Mouse (Mus musculus): ENCODE data around the gene Ralgapa2. TPM values are rescaled to one million over a fixed set of nuclear protein-coding genes. Genes with fewer than 3 reads are reported as not detected.
A peak's percentile ranks its signal among the peaks of the same experiment; 100 is the strongest.

Ralgapa2 gene
- polyA plus RNA-seq, 1 experiment from 2014 or later = 4.9 TPM

GRCm38 (mm10) chr2:146427380-146427779 is 84.8 kb downstream of the Ralgapa2 start:
- no peaks in the 10 kb centered on the region for H3K4me1 ChIP-seq (replicated peaks; ENCODE audit: control insufficient read depth, insufficient read depth, low read length)
- no peak overlapping the region for H3K9ac ChIP-seq (ENCODE audit: low read depth, low read length)
- H3K4me3 ChIP-seq (ENCODE audit: low read depth, low read length) = no peak overlapping the region
- peaks cover 16% of the 10 kb centered on the region; the same call in 1 of the 2 replicates for H3K36me3 ChIP-seq (ENCODE audit: control insufficient read depth, insufficient read depth)
- no peaks in the 10 kb centered on the region for H3K27me3 ChIP-seq (replicated peaks; ENCODE audit: control insufficient read depth, insufficient read depth, low read length)
- no peak for TF ChIP-seq CTCF (IDR thresholded peaks at IDR 0.05; ENCODE audit: low read depth)
- 94% methylated on average over 3 of the region's 3 CpGs for WGBS
- ATAC-seq = no peak
- no peaks in the 10 kb centered on the region for H3K9me3 ChIP-seq (ENCODE audit: control insufficient read depth)
- no peak overlapping the region for H3K4me2 ChIP-seq (replicated peaks; ENCODE audit: low read depth)
- no peak overlapping the region for H3K27ac ChIP-seq (ENCODE audit: low read depth, low read length)

- H3K4me2 ChIP-seq (replicated peaks; ENCODE audit: low read depth) = no peak overlapping the region
- WGBS = 66% methylated on average over 7 of the region's 7 CpGs
- H3K4me3 ChIP-seq (ENCODE audit: low read depth, low read length) = no peak overlapping the region
- TF ChIP-seq CTCF (IDR thresholded peaks at IDR 0.05; ENCODE audit: low read depth) = no peak
- no peaks in the 10 kb centered on the region for H3K4me1 ChIP-seq (replicated peaks; ENCODE audit: control insufficient read depth, insufficient read depth, low read length)
- no peak overlapping the region for H3K9ac ChIP-seq (ENCODE audit: low read depth, low read length)
- no peaks in the 10 kb centered on the region for H3K9me3 ChIP-seq (ENCODE audit: control insufficient read depth)
- peaks cover 16% of the 10 kb centered on the region; the same call in 1 of the 2 replicates for H3K36me3 ChIP-seq (ENCODE audit: control insufficient read depth, insufficient read depth)
- H3K27me3 ChIP-seq (replicated peaks; ENCODE audit: control insufficient read depth, insufficient read depth, low read length) = no peaks in the 10 kb centered on the region
- H3K27ac ChIP-seq (ENCODE audit: low read depth, low read length) = no peak overlapping the region
- ATAC-seq = peak; percentile 67
Observed at GRCm38 (mm10) chr2:146426321-146426720, 85.8 kb downstream of the Ralgapa2 start.

GRCm38 (mm10) chr2:146425235-146425634 is 86.9 kb downstream of the Ralgapa2 start:
- TF ChIP-seq CTCF (IDR thresholded peaks at IDR 0.05; ENCODE audit: low read depth) = no peak
- no peaks in the 10 kb centered on the region for H3K4me1 ChIP-seq (replicated peaks; ENCODE audit: control insufficient read depth, insufficient read depth, low read length)
- H3K9ac ChIP-seq (ENCODE audit: low read depth, low read length) = no peak overlapping the region
- no peak overlapping the region for H3K27ac ChIP-seq (ENCODE audit: low read depth, low read length)
- 91% methylated on average over 2 of the region's 2 CpGs for WGBS
- no peak overlapping the region for H3K4me2 ChIP-seq (replicated peaks; ENCODE audit: low read depth)
- H3K4me3 ChIP-seq (ENCODE audit: low read depth, low read length) = no peak overlapping the region
- H3K36me3 ChIP-seq (ENCODE audit: control insufficient read depth, insufficient read depth) = peaks cover 19% of the 10 kb centered on the region; the same call in 1 of the 2 replicates
- no peaks in the 10 kb centered on the region for H3K27me3 ChIP-seq (replicated peaks; ENCODE audit: control insufficient read depth, insufficient read depth, low read length)
- no peak for ATAC-seq
- H3K9me3 ChIP-seq (ENCODE audit: control insufficient read depth) = no peaks in the 10 kb centered on the region

GRCm38 (mm10) chr2:146423710-146424301 is 88.3 kb downstream of the Ralgapa2 start:
- Histone ChIP-seq H3K4me2 (replicated peaks; ENCODE audit: low read depth) (no peak overlapping the region), H3K36me3 (ENCODE audit: control insufficient read depth, insufficient read depth) (peaks cover 10% of the 10 kb centered on the region; the same call in 1 of the 2 replicates), H3K4me3 (ENCODE audit: low read depth, low read length) (no peak overlapping the region), H3K4me1 (replicated peaks; ENCODE audit: control insufficient read depth, insufficient read depth, low read length) (no peaks in the 10 kb centered on the region), H3K9me3 (ENCODE audit: control insufficient read depth) (no peaks in the 10 kb centered on the region), H3K27me3 (replicated peaks; ENCODE audit: control insufficient read depth, insufficient read depth, low read length) (no peaks in the 10 kb centered on the region), H3K9ac (ENCODE audit: low read depth, low read length) (no peak overlapping the region), H3K27ac (ENCODE audit: low read depth, low read length) (no peak overlapping the region)
- 78% methylated on average over 4 of the region's 4 CpGs for WGBS
- ATAC-seq = no peak
- no peak for TF ChIP-seq CTCF (IDR thresholded peaks at IDR 0.05; ENCODE audit: low read depth)

GRCm38 (mm10) chr2:146423032-146423691 is 89.0 kb downstream of the Ralgapa2 start:
- Histone ChIP-seq H3K4me1 (replicated peaks; ENCODE audit: control insufficient read depth, insufficient read depth, low read length) (no peaks in the 10 kb centered on the region), H3K27ac (ENCODE audit: low read depth, low read length) (no peak overlapping the region), H3K4me3 (ENCODE audit: low read depth, low read length) (no peak overlapping the region), H3K36me3 (ENCODE audit: control insufficient read depth, insufficient read depth) (peaks cover 12% of the 10 kb centered on the region), H3K9ac (ENCODE audit: low read depth, low read length) (no peak overlapping the region), H3K9me3 (ENCODE audit: control insufficient read depth) (no peaks in the 10 kb centered on the region), H3K27me3 (replicated peaks; ENCODE audit: control insufficient read depth, insufficient read depth, low read length) (no peaks in the 10 kb centered on the region), H3K4me2 (replicated peaks; ENCODE audit: low read depth) (no peak overlapping the region)
- ATAC-seq = no peak
- no peak for TF ChIP-seq CTCF (IDR thresholded peaks at IDR 0.05; ENCODE audit: low read depth)
- WGBS = 80% methylated on average over 5 of the region's 5 CpGs

- Histone ChIP-seq H3K9me3 (ENCODE audit: control insufficient read depth) (no peaks in the 10 kb centered on the region), H3K36me3 (ENCODE audit: control insufficient read depth, insufficient read depth) (peaks cover 6% of the 10 kb centered on the region), H3K27ac (ENCODE audit: low read depth, low read length) (no peak overlapping the region), H3K9ac (ENCODE audit: low read depth, low read length) (no peak overlapping the region), H3K4me3 (ENCODE audit: low read depth, low read length) (no peak overlapping the region), H3K27me3 (replicated peaks; ENCODE audit: control insufficient read depth, insufficient read depth, low read length) (no peaks in the 10 kb centered on the region), H3K4me2 (replicated peaks; ENCODE audit: low read depth) (no peak overlapping the region), H3K4me1 (replicated peaks; ENCODE audit: control insufficient read depth, insufficient read depth, low read length) (no peaks in the 10 kb centered on the region)
- no peak for ATAC-seq
- WGBS = 81% methylated on average over 2 of the region's 2 CpGs
- TF ChIP-seq CTCF (IDR thresholded peaks at IDR 0.05; ENCODE audit: low read depth) = no peak
Observed at GRCm38 (mm10) chr2:146416283-146416682, 95.9 kb downstream of the Ralgapa2 start.
